Mouse (Mus musculus) E14TG2a.4 (cell line): ENCODE measurements around the gene Trappc4.
A peak's percentile ranks its signal among the peaks of the same experiment; 100 is the strongest.

ENCODE experiments used
- H3K27me3 ChIP-seq: 2 replicates; pipeline ENCODE4 v1.6.1; 2014; ENCODE audit warnings: low read length, control low read depth; ENCODE audit not compliant: insufficient read depth
- H3K36me3 ChIP-seq: 2 replicates; pipeline ENCODE4 v1.6.1; 2014; ENCODE audit warnings: low read length, control low read depth; ENCODE audit not compliant: insufficient read depth
- H3K4me1 ChIP-seq: replicated peaks from 2 replicates; pipeline ENCODE4 v1.6.1; 2014; ENCODE audit warnings: low read depth, low read length, control low read depth
- H3K4me3 ChIP-seq: replicated peaks from 2 replicates; pipeline ENCODE4 v1.5.1; 2014; ENCODE audit warnings: mild to moderate bottlenecking, low read length
- H3K9me3 ChIP-seq: 2 replicates; pipeline ENCODE4 v1.6.1; 2014; ENCODE audit warnings: low read length, control low read depth
- CTCF ChIP-seq: conservative IDR thresholded peaks from 2 replicates; pipeline ENCODE4 v1.5.1; 2014; ENCODE audit warnings: low read length
- NANOG ChIP-seq: IDR thresholded peaks from 2 replicates; pipeline ENCODE4 v1.6.1; 2014; ENCODE audit warnings: borderline replicate concordance, low read length, mixed read lengths
- POU5F1 ChIP-seq: IDR thresholded peaks from 2 replicates; pipeline ENCODE4 v1.6.1; 2014; ENCODE audit warnings: low read length, borderline replicate concordance

Trappc4 gene

GRCm38 (mm10) chr9:44398087-44398486, 9.3 kb downstream of the Trappc4 start:
- H3K9me3 ChIP-seq, result no peaks in the 10 kb centered on the region
- TF ChIP-seq CTCF (no peak), POU5F1 (no peak), NANOG (no peak)
- H3K36me3 ChIP-seq, result peaks cover 48% of the 10 kb centered on the region
- H3K4me1 ChIP-seq, result peaks cover 41% of the 10 kb centered on the region
- H3K4me3 ChIP-seq, result peak overlapping the region; percentile 93
- H3K27me3 ChIP-seq, result peaks cover 10% of the 10 kb centered on the region

- H3K36me3 ChIP-seq, result peaks cover 46% of the 10 kb centered on the region
- peak within 1 kb of the TSS; percentile 93 for H3K4me3 ChIP-seq
- H3K9me3 ChIP-seq, result no peaks in the 10 kb centered on the region
- peaks cover 10% of the 10 kb centered on the region for H3K27me3 ChIP-seq
- no peak for TF ChIP-seq POU5F1
- H3K4me1 ChIP-seq, result peaks cover 46% of the 10 kb centered on the region
Measured at GRCm38 (mm10) chr9:44396684-44397411, 10.6 kb downstream of the Trappc4 start, which contains the start of gene Slc37a4. TSS of gene Slc37a4 (plus strand) at chr9:44396852.

GRCm38 (mm10) chr9:44391466-44391865, 15.9 kb downstream of the Trappc4 start:
- TF ChIP-seq NANOG, result no peak
- peak; percentile 93 for TF ChIP-seq CTCF
- TF ChIP-seq POU5F1, result no peak
- H3K9me3 ChIP-seq, result no peaks in the 10 kb centered on the region
- peaks cover 65% of the 10 kb centered on the region for H3K36me3 ChIP-seq
- no peak overlapping the region for H3K4me3 ChIP-seq
- peaks cover 28% of the 10 kb centered on the region for H3K4me1 ChIP-seq
- H3K27me3 ChIP-seq, result no peaks in the 10 kb centered on the region

GRCm38 (mm10) chr9:44389273-44389672, 18.1 kb downstream of the Trappc4 start:
- Histone ChIP-seq H3K9me3 (no peaks in the 10 kb centered on the region), H3K4me3 (no peak overlapping the region), H3K36me3 (peaks cover 87% of the 10 kb centered on the region), H3K4me1 (peaks cover 31% of the 10 kb centered on the region), H3K27me3 (no peaks in the 10 kb centered on the region)
- TF ChIP-seq CTCF (peak; percentile 79), NANOG (no peak), POU5F1 (no peak)

GRCm38 (mm10) chr9:44387221-44387620, 20.2 kb downstream of the Trappc4 start:
- no peak for TF ChIP-seq NANOG
- no peak for TF ChIP-seq CTCF
- no peak for TF ChIP-seq POU5F1

GRCm38 (mm10) chr9:44384596-44384995, 22.8 kb downstream of the Trappc4 start:
- Histone ChIP-seq H3K27me3 (no peaks in the 10 kb centered on the region), H3K36me3 (peaks cover 94% of the 10 kb centered on the region), H3K4me3 (0 out of 2 replicates have a peak overlapping the region, but pooled peaks have one; percentile 17), H3K9me3 (no peaks in the 10 kb centered on the region), H3K4me1 (peaks cover 59% of the 10 kb centered on the region)
- TF ChIP-seq POU5F1 (no peak), NANOG (no peak), CTCF (no peak)

More at GRCm38 (mm10) chr9:44387221-44387620, 20.2 kb downstream of the Trappc4 start:
- no peaks in the 10 kb centered on the region for H3K27me3 ChIP-seq
- peaks cover 46% of the 10 kb centered on the region for H3K4me1 ChIP-seq
- no peaks in the 10 kb centered on the region for H3K9me3 ChIP-seq
- H3K4me3 ChIP-seq, result no peak overlapping the region
- peaks cover 98% of the 10 kb centered on the region for H3K36me3 ChIP-seq

- TF ChIP-seq NANOG, result no peak
- no peak for TF ChIP-seq POU5F1
- TF ChIP-seq CTCF, result no peak
- Histone ChIP-seq H3K4me1 (peaks cover 67% of the 10 kb centered on the region), H3K9me3 (no peaks in the 10 kb centered on the region), H3K27me3 (no peaks in the 10 kb centered on the region), H3K36me3 (peaks cover 72% of the 10 kb centered on the region), H3K4me3 (peak overlapping the region; percentile 98)
Measured at GRCm38 (mm10) chr9:44379862-44380261, 27.5 kb downstream of the Trappc4 start.

GRCm38 (mm10) chr9:44379054-44379834, 28.2 kb downstream of the Trappc4 start, which contains the start of gene Hyou1:
TSS of gene Hyou1 (plus strand) at chr9:44379490.
- H3K9me3 ChIP-seq, result no peaks in the 10 kb centered on the region
- H3K36me3 ChIP-seq, result peaks cover 66% of the 10 kb centered on the region
- no peaks in the 10 kb centered on the region for H3K27me3 ChIP-seq
- TF ChIP-seq POU5F1 (no peak), NANOG (no peak), CTCF (no peak)
- peak within 1 kb of the TSS; percentile 98 for H3K4me3 ChIP-seq
- peaks cover 61% of the 10 kb centered on the region for H3K4me1 ChIP-seq
